Mouse (Mus musculus) granulocyte monocyte progenitor cell, adult 5-6 weeks (primary cell): Measurements from ENCODE around the gene Srf. TPM values are rescaled to one million over a fixed set of nuclear protein-coding genes. Genes with fewer than 3 reads are reported as not detected.

Source experiments
- ATAC-seq: replicated peaks from 2 replicates; pipeline ENCODE4 v1.8.0; 2016; ENCODE audit warnings: mild to moderate bottlenecking, moderate TSS enrichment, inconsistent platforms; ENCODE audit not compliant: poor library complexity, severe bottlenecking
- total RNA-seq, 2 experiments: library from RNA; stranded (forward) in 1 of 2; stranded (reverse) in 1 of 2; fragments of 200-712, 200-1000 nt in 1 of 2; fragments of >200 nt in 1 of 2; fragmentation: Nextera tagmentation in 1 of 2; gene quantifications; 2 replicates each; pipeline ENCODE4 v1.2.3; 2014 to 2017

The Srf gene
- 27.4 and 42.7 TPM in 2 replicates for total RNA-seq (2014; fragmentation: Nextera tagmentation)
- total RNA-seq (2017): 29.6 and 47.7 TPM in 2 replicates

DNA sequence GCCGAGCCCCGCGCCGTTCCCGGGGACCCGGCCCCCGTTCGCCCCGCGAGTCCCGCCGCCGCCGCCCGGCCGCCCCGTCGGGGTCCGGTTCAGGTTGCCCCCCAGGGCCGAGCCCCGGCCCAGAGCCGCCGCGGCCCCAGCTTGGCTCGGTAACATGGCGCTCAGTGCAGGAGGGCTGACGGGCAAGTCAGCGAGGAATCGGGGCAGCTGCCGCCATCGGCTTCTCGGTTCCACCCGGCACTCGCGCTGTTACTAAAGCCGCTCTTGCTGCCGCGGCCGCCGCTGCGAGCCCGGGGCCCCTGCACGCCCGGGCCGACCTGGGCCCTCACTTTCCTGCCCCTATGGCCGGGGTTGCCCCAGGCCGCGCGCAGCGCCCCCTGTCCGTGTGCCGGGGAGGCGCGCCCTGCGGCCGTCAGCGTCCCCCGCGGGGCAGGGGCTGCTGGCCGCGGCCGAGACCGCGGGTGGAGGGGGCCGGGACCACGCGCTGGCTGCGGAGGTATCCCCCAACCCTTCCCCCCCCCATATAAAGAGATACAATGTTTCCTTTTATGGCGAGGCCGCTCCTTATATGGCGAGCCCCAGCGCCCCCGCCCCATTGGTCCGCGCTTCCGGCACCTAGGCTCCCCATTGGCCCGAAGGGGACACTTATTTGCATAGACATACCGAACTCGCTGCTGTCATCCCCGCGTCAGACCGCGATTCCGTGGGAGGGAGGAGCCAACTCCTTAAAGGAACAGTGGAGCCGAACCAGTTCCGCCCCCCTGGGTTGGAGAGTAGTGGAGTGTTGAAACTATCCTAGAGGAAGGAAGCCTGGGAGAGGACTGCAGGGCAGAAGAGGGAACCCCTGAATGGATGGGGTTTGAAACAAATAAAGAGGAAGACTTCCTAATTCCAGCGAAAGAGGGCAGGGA lies at the start of gene Srf:
Gene Srf (minus strand): TSS at position 503 of the 911 bp plus-strand sequence.
- ATAC-seq: peak; percentile 77

DNA sequence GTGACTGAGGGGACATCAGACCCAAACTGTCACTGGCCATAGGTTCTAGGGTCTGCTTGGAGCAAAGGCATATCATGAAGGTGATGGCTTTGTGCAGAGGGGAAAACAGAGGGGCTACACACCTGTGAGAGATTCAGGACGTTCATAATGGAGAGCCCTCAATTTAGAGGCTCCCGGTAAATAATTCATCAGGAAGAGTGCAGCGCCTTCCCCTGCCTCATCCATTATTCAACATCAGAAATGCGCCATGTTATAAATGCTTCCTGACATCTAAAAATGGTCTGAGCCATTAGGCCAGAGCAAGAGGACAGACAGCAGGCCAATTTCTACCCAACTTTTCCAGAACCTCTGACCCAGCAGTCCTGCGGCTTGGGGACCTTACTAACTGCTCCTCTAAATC lies 49.2 kb upstream of the Srf start:
- ATAC-seq: no peak

DNA sequence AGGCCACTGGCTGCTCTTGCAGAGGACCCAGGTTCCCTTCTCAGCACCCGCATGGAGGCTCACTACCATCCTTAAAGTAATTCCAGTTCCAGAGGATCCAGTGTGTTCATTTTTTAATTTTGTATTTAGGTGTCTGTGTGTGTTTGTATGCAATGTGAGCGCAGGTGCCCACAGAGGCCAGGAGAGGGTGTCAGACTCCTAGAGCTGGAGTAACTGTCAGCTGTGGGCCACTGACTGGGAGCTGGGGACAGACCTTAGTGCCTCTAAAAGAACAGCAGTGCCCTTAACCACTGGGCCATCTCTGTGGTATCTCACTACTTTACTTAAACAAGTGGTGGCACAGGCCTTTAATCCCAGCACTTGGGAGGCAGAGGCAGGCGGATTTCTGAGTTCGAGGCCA lies 47.3 kb upstream of the Srf start:
- no peak for ATAC-seq

DNA sequence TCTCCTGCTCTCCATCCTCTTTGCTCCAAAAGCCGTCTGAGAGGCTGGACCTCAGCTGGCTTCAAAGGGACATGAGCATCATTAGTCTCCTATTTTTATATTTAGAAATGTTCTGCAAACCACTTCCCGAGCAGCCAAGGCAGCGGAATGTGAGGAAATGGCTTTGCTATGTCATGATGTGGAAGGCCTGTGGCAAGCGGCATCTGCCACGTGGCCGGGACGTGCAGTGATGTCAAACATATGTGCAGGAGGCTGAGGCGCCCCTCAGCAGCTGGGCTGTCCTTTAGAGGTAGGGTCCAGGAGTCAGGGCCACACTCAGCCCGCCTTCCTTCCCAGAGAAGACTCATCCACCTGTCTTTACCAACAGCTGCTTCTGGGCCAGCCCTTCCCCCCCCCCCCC lies 46.2 kb upstream of the Srf start:
- ATAC-seq: peak; percentile 90

DNA sequence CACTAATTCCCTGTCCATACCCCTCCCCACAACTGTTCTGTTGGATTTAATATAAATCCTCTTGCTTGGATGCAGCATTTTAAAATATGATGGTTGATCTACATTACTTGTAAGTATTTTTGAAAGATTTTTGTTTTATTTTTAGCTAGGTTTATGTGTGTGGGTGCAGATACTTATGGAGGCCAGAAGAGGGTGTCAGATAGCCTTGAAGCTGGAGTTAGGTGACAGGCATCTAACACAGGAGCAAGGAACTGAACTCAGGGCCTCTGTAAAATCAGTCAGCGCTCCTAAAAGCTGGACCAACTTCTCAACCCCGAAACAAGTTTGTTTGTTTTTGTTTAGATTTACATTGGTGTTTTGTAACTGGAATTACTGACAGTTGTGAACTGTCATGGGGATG lies 44.6 kb upstream of the Srf start:
- ATAC-seq: no peak

DNA sequence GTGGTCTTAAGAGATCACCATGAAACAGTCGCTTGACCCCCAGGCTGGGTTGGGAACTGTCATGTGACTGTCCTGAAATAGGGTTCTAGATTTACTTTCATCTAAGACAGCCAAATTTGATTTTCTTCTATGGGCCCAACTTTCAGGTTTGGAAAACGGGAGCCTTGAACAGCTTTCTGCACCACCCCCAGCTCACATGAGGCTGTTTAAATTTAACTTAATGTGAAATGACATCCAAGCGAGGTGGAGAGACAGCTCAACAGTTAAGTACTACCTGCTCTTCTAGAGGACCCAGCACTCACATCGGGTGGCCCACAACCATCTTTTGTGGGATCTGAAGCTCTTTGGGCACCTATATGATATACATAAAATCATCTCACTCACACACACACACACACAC lies 43.0 kb upstream of the Srf start:
- ATAC-seq: no peak

DNA sequence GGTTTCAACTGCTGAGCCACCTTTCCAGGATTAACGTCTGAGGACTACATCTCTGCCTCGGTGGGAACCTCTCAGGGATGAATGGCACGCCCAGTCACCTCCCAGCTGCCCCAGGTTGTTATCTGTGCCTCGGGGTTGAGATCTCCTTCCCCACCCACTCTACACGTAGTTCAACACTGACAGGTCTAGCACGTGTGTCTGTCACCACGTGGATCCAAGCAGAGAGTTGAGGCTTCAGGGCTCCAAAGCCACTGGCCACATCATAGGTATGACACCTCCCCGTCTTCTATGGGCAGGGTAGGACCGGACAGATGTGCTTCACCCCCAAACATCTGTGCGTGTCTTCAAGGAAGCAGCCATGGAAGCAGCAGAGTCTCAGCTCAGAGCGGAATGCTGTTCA lies 42.0 kb upstream of the Srf start:
- ATAC-seq: no peak

DNA sequence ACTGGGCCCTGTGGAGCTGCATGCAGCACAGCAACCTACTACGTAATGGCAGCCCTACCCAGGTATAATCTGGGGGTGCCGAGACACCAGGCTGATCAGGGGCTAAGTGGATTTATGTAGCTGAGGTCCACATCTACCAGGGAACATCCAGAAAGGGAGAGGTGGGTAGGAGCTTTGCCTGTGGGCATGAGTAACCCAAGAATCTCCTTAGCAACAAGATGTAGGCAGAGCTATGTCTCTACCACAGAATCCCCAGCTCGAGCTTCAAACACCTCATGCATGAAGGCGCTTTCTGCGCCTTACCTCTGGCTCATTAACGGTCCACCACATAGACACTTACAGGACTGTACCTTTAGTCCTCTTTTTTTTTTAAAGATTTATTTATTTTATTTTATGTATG lies 39.4 kb upstream of the Srf start:
- ATAC-seq: no peak

DNA sequence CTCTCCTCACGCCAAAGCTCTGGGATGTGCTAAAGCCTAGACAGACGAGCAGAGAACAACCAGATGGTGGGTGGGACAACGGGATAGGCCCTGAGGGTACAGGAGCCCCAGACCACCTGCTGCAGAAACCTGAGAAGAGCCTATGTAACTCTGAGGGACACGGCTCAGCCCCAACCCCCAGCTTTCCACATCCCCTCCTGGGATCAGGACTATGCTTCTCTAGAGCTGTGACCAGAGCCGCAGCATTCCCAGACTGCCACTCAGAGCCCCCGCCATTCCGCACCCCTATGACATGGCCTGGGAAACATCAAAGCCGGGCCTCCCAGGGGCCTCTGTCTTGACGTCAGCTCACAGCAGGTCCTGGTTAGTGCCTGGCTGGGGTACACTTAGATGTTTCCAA lies 38.6 kb upstream of the Srf start:
- no peak for ATAC-seq

DNA sequence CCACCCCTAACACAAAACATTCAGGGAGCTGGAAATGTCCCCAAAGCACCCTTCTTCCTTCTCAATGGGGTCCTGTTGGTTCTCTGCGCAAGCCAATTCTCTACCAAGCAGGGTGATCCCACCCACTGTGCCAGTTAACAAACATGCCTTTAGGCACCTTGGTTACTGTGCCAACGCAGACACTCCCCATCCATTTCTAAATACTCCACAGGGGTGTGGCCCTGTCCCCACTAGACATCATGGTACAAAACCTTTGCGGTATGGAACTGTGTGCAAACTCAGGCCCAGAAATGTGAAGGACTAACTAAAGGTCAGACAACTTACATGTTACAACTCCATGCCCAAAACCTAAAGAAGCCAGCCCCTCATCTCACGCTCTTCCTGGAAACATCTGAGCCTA lies 37.1 kb upstream of the Srf start:
- no peak for ATAC-seq

DNA sequence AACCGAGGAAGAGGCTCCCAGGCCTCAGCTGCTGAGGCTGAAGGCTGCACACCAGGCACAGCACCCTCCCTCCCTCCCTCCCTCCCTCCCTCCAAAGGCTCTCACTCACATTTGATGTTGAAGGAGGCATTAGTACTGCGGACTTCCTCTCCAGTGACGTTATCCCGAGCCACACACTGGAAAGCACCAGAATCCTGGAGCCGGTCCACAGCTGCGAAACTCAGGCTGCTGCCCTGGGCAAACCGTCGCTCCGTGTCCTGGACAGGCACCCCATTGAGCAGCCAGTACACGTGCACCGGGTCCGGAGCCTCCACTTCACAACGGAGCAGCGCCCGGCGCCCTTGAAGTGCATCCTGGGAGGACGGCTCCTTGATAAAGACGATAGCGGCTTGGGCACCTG lies 35.4 kb upstream of the Srf start:
- ATAC-seq: no peak

DNA sequence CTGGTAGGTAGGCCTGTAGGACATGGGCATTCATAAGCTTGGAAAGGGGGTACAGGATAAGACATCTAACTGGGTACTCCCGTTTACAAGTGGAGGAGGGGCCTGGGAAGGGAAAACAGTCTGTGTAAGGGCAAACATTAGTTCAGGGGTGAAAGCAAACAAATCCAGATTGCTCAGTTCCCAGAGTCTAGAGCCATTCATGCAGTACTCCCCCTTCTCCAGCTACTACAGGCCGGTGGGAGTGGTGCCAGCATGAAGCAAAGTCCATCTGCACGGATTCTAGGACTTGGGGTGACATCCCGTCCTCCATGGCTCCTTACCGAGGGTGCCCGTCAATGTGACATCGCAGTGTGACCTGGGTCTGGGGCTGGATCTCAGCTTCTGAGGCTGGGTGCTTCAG lies 34.5 kb upstream of the Srf start:
- no peak for ATAC-seq

DNA sequence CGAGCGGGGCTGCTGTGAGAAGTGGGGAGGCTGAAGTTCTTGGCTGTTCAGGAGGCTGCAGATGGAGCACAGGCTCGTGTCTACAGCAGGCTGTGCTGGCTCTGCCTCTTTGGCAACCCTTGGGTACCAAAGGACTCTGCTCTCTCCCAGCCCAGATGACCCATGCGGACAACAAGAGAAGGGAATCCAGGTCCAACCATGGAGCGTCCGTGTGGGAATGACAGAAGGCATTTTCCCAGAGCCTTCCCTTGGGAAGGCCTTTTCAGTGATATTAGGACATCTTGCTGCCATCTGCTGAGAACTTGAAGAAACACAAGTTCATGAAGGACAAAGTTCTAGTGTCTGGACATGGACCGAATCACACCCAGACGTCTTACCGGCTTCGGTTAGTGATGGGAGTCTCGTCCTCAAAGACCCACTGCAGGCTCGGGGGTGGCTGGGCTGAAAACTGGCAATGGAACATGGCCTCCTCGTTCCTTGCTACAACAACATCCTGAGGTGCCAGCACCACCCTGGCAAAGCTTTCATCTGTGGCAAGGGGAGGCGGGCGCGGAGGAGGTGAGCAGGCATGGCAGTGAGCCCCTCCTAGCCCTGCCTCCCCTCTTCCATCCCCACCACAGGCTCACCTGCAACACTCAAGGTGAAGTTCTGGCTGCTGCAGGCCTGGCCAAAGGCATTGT lies 33.8 kb upstream of the Srf start:
- ATAC-seq: no peak

DNA sequence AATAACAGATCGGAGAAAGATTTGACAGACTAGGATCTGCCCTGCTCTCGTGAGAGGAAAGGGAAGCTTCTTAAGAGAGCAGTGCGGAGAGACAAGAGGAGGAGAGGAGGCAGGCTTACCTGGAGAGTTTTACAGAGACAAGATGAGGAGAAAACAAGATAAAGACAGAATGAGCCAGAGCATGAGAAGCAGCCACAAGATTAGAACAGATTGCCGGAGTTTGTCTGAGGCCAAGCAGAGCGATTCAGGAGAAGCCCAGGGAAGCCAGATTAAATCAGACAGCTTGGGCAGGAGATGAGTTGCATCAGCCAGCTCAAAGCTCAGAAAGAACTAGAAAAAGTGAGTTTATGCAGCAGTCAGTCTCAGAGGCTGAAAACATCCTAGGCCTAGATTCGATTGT lies 32.9 kb upstream of the Srf start:
- ATAC-seq: no peak

DNA sequence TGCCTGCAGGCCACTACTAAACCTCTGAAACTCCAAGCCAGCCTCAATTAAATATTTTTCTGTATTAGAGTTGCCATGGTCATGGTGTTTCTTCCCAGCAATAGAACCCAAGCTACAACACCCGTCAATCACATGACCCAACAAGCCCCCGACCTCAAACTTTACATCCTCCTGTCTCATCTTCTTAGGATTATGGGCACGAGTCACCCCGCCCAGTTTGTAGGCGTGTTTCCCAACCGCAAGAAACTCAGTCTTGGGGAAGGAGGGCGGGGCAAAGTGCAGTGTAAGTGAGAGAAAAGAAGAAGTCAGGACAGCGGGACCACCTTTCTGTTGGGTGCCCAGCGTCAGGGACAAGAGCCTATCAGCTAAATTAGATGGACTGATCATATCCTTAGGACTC lies 32.2 kb upstream of the Srf start:
- ATAC-seq: peak; percentile 84

DNA sequence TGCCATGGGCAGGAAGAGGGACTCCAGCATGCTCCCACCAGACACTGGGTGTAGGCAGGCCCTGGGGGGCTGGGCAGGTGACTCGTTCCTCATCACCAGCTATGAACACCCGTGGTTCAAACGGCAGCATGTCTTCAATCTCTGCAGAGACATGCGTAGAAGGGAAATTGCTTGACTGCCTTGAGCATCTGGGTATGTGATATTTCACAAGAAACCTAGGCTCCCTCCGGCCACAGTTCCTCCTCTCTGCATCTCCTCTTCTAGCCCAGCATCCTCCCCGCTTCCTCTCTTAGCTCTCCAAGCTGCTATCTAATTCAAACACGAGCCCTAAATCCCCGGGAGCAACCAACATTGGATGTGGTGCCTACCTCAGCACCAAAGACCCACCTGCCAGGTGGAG lies 30.4 kb upstream of the Srf start:
- ATAC-seq: peak; percentile 75

DNA sequence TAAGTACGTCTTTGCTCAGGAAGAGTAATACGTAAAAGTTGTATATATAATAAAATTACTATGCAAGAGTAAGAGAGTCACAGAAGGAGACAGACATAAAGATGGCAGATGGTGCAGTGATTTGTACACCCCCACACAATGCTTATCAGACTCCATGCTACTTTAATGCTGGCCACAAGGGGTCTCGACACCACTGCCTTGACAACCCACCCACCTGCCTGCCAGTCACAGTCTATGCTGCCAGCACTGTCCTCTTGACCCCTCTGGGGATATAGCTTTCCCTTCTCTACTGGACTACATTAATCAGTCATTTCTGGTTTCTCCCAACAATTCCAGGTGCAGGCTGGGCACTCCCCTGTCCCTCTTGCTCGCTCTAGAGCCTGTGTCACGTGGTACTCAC lies 22.7 kb upstream of the Srf start:
- ATAC-seq: 0 out of 2 replicates have a peak, but pooled peaks have one; percentile 42

DNA sequence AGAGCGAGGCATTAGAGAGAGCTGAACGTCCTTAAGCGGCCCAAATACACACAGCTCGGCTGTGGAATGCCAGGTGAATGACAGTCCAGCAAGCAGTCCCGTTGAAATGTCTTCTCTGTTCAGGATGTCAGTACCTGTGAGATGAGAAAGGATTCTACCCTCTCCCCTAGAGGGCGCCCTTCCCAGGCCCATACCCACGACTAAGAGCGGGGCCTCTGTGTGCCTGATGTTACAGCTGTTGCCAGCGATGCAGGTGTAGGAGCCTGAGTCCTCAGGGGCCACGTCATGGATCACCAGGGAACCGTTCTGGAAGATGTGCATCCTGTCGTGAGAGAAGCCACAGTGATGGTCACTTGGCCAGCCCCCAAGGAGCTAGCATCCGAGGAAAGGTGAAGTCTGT lies 20.1 kb upstream of the Srf start:
- ATAC-seq: peak; percentile 37; the same call in 1 of the 2 replicates

DNA sequence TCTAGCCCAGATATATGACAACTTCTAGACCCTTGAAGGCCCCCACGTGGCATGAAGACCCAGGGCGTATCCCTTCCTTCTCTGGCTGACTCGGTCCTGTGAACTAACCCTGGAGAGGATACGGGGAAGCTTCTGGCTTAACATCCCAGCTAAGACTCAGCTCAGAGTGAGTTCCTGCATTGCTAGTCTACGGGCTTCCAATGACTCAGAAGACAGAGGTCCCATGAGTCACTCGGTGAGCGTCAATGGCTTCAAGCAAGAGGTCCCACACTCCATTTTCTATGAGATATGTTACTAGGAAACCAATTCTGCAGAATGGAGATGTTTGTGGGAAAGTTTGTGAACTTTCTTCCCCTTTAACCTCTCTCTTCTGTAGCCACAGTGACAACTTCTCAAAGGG lies 18.6 kb upstream of the Srf start:
- no peak for ATAC-seq

DNA sequence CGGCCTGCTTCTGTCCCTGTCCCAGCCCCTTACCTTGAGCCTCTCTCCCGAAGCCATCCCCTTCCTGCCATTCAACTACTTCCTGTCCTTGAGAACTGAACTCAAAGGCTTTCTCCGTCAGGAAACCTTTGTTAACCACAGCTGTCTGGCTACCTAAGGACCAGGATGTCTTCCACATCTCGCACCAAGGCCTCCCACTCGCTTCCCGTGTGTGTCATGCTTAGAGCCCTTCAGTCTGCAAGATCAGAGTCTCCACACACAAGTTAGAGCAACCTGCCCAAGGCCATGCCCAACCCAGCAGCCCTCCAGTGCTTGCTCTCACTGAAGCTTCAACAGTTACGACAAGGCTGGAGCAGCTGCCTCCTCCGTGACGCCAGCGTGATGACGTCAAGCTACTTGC lies 15.0 kb upstream of the Srf start:
- no peak for ATAC-seq

DNA sequence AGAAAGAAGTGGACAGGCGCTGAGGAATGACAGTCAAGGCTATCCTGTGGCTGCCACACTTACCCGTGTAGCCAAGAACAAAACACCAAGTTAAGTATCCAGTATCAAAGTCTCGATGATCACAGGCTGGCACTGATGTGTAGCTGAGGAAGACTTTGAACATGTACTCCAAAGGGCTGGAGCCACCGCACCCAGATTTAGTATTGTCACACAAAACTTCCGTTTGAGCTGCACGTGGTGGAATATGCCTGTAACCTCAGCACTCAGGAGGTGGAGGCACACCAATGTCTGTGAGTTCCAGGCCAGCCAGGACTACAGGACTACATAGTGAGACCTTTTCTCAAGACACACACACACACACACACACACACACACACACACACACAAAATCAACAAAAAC lies 3.2 kb upstream of the Srf start:
- no peak for ATAC-seq

DNA sequence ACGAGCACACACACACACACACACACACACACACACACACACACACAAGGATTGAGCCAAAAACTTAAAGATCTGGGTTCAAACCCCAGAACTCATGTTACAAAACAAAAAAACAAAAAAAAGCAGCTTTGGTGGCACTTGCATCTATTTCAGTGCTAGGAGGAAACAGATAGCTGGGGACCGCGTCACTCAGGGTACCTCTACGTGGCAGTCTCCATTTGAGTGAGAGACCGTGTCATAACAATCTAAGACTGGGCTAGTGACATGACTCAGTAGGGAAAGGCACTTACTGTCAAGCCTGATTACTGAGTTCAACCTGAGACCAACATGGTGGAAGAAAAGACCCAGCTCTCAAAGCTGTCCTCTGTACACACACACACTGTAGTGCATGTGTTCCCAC lies 2.2 kb upstream of the Srf start:
- ATAC-seq: 0 out of 2 replicates have a peak, but pooled peaks have one; percentile 17
